Mouse (Mus musculus): ENCODE measurements around the gene Wap. TPM values are rescaled to one million over a fixed set of nuclear protein-coding genes. Genes with fewer than 3 reads are reported as not detected.

Gene Wap
- not detected for polyA plus RNA-seq (2014; fragmentation: Illumina TruSeq; extraction: RNeasy Lipid Tissue Mini Kit (QIAGEN cat#74804); ENCODE audit: low read depth, low replicate concordance)

GRCm38 (mm10) chr11:6638537-6638936 is at the start of gene Wap:
TSS of gene Wap (minus strand) at chr11:6638637.

GRCm38 (mm10) chr11:6658271-6658670 is 19.8 kb upstream of the Wap start, which contains the start of gene Ramp3:
TSS of gene Ramp3 (plus strand) at chr11:6658521.

GRCm38 (mm10) chr11:6625478-6626387 is 12.7 kb downstream of the Wap start, which contains the start of gene Tbrg4:
TSS of gene Tbrg4 (minus strand) at chr11:6626067.

GRCm38 (mm10) chr11:6605491-6606399 is 32.7 kb downstream of the Wap start, which contains the start of gene Nacad:
TSS of gene Nacad (minus strand) at chr11:6606053.

Other genes starting within 250 kb of the Wap start
- 0.87 TPM for gene Zmiz2, start 249.6 kb downstream of the Wap start, polyA plus RNA-seq (2014; fragmentation: Illumina TruSeq; extraction: RNeasy Lipid Tissue Mini Kit (QIAGEN cat#74804); ENCODE audit: low read depth, low replicate concordance)
- 1,365 TPM for gene Ppia, start 223.2 kb downstream of the Wap start, polyA plus RNA-seq (2014; fragmentation: Illumina TruSeq; extraction: RNeasy Lipid Tissue Mini Kit (QIAGEN cat#74804); ENCODE audit: low read depth, low replicate concordance)
- gene H2afv, start 194.2 kb downstream of the Wap start, polyA plus RNA-seq (2014; fragmentation: Illumina TruSeq; extraction: RNeasy Lipid Tissue Mini Kit (QIAGEN cat#74804); ENCODE audit: low read depth, low replicate concordance), result 21.3 TPM
- 181 TPM for gene Purb, start 162.7 kb downstream of the Wap start, polyA plus RNA-seq (2014; fragmentation: Illumina TruSeq; extraction: RNeasy Lipid Tissue Mini Kit (QIAGEN cat#74804); ENCODE audit: low read depth, low replicate concordance)
- not detected for gene Myo1g, start 117.7 kb downstream of the Wap start, polyA plus RNA-seq (2014; fragmentation: Illumina TruSeq; extraction: RNeasy Lipid Tissue Mini Kit (QIAGEN cat#74804); ENCODE audit: low read depth, low replicate concordance)
- not detected for gene Ccm2, start 91.8 kb downstream of the Wap start, polyA plus RNA-seq (2014; fragmentation: Illumina TruSeq; extraction: RNeasy Lipid Tissue Mini Kit (QIAGEN cat#74804); ENCODE audit: low read depth, low replicate concordance)
- not detected for gene Nacad, start 32.6 kb downstream of the Wap start, polyA plus RNA-seq (2014; fragmentation: Illumina TruSeq; extraction: RNeasy Lipid Tissue Mini Kit (QIAGEN cat#74804); ENCODE audit: low read depth, low replicate concordance)
- gene Tbrg4, start 12.6 kb downstream of the Wap start, polyA plus RNA-seq (2014; fragmentation: Illumina TruSeq; extraction: RNeasy Lipid Tissue Mini Kit (QIAGEN cat#74804); ENCODE audit: low read depth, low replicate concordance), result 1.2 TPM
- 0.76 TPM for gene Ramp3, start 19.9 kb upstream of the Wap start, polyA plus RNA-seq (2014; fragmentation: Illumina TruSeq; extraction: RNeasy Lipid Tissue Mini Kit (QIAGEN cat#74804); ENCODE audit: low read depth, low replicate concordance)
- not detected for gene Gm11983, start 199.0 kb upstream of the Wap start, polyA plus RNA-seq (2014; fragmentation: Illumina TruSeq; extraction: RNeasy Lipid Tissue Mini Kit (QIAGEN cat#74804); ENCODE audit: low read depth, low replicate concordance)

Measured in adrenal gland, adult 10 weeks (tissue).